Mouse (Mus musculus) embryonic facial prominence, embryonic 12.5 days (tissue): Measurements from ENCODE around the gene Ccm2. TPM values are rescaled to one million over a fixed set of nuclear protein-coding genes. Genes with fewer than 3 reads are reported as not detected.
"Not testable (repeated sequence)": the region's sequence is repeated elsewhere in the genome, so short reads cannot be mapped to it uniquely, and the experiment has no call there.

Experiments used
- ATAC-seq: fragments of 200-750 bp; cut with Nextera tagmentation; 2 replicates; pipeline ENCODE4 v1.8.0; 2017; ENCODE audit not compliant: insufficient number of reproducible peaks, insufficient read depth, low FRiP score, low TSS enrichment
- H3K27ac ChIP-seq: fragments of 300-500 bp; sonication (generic); 2 replicates; pipeline ENCODE4 v1.5.1; 2016; ENCODE audit warnings: mild to moderate bottlenecking
- H3K27me3 ChIP-seq: fragments of 300-500 bp; sonication (generic); 2 replicates; pipeline ENCODE4 v1.6.1; 2016; ENCODE audit warnings: mild to moderate bottlenecking, moderate library complexity
- H3K36me3 ChIP-seq: fragments of 300-500 bp; sonication (generic); 2 replicates; pipeline ENCODE4 v1.6.1; 2016; ENCODE audit warnings: mild to moderate bottlenecking
- H3K4me1 ChIP-seq: fragments of 300-500 bp; sonication (generic); 2 replicates; pipeline ENCODE4 v1.6.1; 2016
- H3K4me2 ChIP-seq: fragments of 300-500 bp; sonication (generic); replicated peaks from 2 replicates; pipeline ENCODE4 v1.6.1; 2016; ENCODE audit warnings: mild to moderate bottlenecking, moderate library complexity
- H3K4me3 ChIP-seq: fragments of 300-500 bp; sonication (generic); 2 replicates; pipeline ENCODE4 v1.5.1; 2016; ENCODE audit warnings: mild to moderate bottlenecking
- H3K9ac ChIP-seq: fragments of 300-500 bp; sonication (generic); 2 replicates; pipeline ENCODE4 v1.6.1; 2016; ENCODE audit warnings: mild to moderate bottlenecking, moderate library complexity
- H3K9me3 ChIP-seq: fragments of 300-500 bp; sonication (generic); 2 replicates; pipeline ENCODE4 v1.6.1; 2016; ENCODE audit warnings: mild to moderate bottlenecking, moderate library complexity
- WGBS: fragments of 180-500 bp; shearing (Covaris S2); methylation state at CpG from one replicate; pipeline ENCODE4 v1.1.7; 2016; 5-methylcytosine and 5-hydroxymethylcytosine counted together
- polyA plus RNA-seq: library from polyadenylated mRNA; unstranded; fragments of >200 nt; fragmentation: Nextera tagmentation; extraction: Ambion mirVana; gene quantifications from 2 replicates; pipeline ENCODE4 v1.2.1, GENCODE M21; 2016

Gene Ccm2
- polyA plus RNA-seq, 1 experiment from 2014 or later: 90.6 TPM

DNA sequence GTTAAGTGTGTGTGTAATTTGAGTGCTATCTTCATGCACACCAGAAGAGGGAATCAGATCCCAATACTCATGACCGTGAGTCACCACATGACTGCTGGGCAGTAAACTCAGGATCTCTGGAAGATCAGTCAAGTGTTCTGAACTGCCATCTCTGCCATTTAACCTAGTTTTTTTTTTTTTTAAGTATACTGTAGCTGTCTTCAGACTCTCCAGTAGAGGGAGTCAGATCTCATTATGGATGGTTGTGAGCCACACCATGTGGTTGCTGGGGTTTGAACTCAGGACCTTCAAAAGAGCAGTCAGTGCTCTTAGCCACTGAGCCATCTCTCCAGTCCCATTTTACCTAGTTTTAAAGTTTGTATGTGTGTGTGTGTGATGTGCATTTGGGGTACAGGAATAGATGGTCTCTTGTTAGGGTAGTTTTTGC is 23.0 kb upstream of the Ccm2 start:
- Histone ChIP-seq H3K27ac (no peak overlapping the region), H3K9ac (no peak overlapping the region), H3K4me2 (no peak overlapping the region), H3K4me1 (peaks cover 12% of the 10 kb centered on the region; the same call in 1 of the 2 replicates), H3K4me3 (no peak overlapping the region), H3K36me3 (peaks cover 31% of the 10 kb centered on the region), H3K9me3 (no peaks in the 10 kb centered on the region), H3K27me3 (no peaks in the 10 kb centered on the region)
- no peak for ATAC-seq
- 50% methylated on average over 1 of the region's 1 CpGs for WGBS

GRCm38 (mm10) chr11:6524165-6524879 is 22.4 kb upstream of the Ccm2 start:
- Histone ChIP-seq H3K9me3 (no peaks in the 10 kb centered on the region), H3K27ac (no peak overlapping the region), H3K4me1 (peaks cover 12% of the 10 kb centered on the region; the same call in 1 of the 2 replicates), H3K4me2 (no peak overlapping the region), H3K36me3 (peaks cover 31% of the 10 kb centered on the region), H3K27me3 (no peaks in the 10 kb centered on the region), H3K4me3 (no peak overlapping the region), H3K9ac (no peak overlapping the region)
- ATAC-seq: no peak
- WGBS: 87% methylated on average over 8 of the region's 8 CpGs

GRCm38 (mm10) chr11:6524880-6525238 is 21.8 kb upstream of the Ccm2 start:
- Histone ChIP-seq H3K4me2 (no peak overlapping the region), H3K9me3 (no peaks in the 10 kb centered on the region), H3K36me3 (peaks cover 31% of the 10 kb centered on the region), H3K27ac (no peak overlapping the region), H3K4me1 (peaks cover 12% of the 10 kb centered on the region; the same call in 1 of the 2 replicates), H3K9ac (no peak overlapping the region), H3K27me3 (no peaks in the 10 kb centered on the region), H3K4me3 (no peak overlapping the region)
- 93% methylated on average over 4 of the region's 4 CpGs for WGBS
- ATAC-seq: no peak

DNA sequence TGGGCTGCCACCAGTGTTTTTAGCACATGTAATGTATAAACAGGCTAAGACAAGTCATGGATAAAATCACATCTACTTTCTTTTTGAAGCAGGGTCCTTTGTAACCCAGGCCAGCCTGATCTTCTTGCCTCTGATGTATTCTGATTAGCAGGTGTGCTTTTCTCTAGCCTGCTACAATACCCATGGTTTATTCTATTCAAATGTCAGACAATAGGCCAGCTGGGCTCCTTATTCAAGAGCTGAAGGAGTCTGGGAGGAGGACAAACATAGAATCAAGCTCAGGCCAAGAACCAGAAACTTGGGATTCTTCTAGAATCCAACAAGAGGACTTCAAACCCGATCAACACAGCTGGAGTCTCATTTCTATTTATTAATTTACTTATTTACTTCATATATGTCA is 21.4 kb upstream of the Ccm2 start:
- Histone ChIP-seq H3K9me3 (no peaks in the 10 kb centered on the region), H3K4me2 (no peak overlapping the region), H3K4me1 (peaks cover 12% of the 10 kb centered on the region; the same call in 1 of the 2 replicates), H3K36me3 (peaks cover 31% of the 10 kb centered on the region), H3K27me3 (no peaks in the 10 kb centered on the region), H3K27ac (no peak overlapping the region), H3K9ac (no peak overlapping the region), H3K4me3 (no peak overlapping the region)
- ATAC-seq: no peak
- 85% methylated on average over 1 of the region's 1 CpGs for WGBS

- H3K27ac ChIP-seq, ATAC-seq, H3K27me3 ChIP-seq, H3K9me3 ChIP-seq: not testable (repeated sequence)
- Histone ChIP-seq H3K4me3 (peak overlapping the region; percentile 68), H3K4me1 (peaks cover 12% of the 10 kb centered on the region; the same call in 1 of the 2 replicates), H3K4me2 (peak overlapping the region; percentile 83), H3K9ac (peak overlapping the region; percentile 86; the same call in 1 of the 2 replicates), H3K36me3 (peaks cover 31% of the 10 kb centered on the region)
- WGBS: 71% methylated on average over 13 of the region's 16 CpGs
Measured at GRCm38 (mm10) chr11:6526526-6527255, 20.0 kb upstream of the Ccm2 start.

DNA sequence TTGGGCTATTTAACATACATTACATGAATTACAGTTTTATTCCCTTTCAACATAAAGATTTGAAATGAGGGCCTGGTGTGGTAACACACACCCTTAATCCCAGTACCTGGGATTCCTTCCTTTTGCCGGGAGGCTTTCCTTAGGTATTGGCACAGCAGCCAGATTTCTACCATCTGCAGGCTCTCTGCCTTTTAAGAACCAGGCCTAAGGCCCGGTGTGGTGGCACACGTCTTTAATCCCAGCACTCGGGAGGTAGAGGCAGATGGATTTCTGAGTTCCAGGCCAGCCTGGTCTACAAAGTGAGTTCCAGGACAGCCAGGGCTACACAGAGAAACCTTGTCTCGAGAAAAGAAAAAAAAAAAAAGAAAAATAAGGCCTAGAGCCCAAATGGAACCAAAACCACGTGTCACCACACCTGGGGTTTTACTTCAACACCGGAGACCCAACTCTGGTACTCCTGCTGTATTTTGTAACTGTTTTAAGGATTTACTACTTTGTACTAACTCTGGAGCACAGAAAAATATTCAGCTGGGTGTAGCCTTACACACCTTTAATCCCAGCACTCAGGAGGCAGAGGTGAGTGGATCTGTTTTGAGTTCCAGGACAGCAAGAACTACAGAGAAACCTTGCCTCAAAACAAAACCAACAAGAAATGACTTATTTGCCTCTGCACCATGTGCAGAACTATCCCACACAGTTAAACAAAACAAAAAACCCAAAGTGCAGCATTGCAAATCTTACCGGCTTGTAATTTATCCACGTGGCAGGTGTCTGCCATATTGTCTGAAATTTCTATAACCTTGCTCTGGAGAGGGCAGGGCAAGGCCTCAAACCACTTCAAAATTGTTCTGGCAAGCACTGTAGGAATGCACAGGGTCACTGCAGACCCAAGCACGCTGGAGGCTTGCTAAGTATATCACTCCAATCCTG is 19.2 kb upstream of the Ccm2 start:
- peak overlapping the region; percentile 83 for H3K4me2 ChIP-seq
- peaks cover 31% of the 10 kb centered on the region for H3K36me3 ChIP-seq
- H3K27ac ChIP-seq: peak overlapping the region; percentile 84
- peaks cover 12% of the 10 kb centered on the region; the same call in 1 of the 2 replicates for H3K4me1 ChIP-seq
- no peaks in the 10 kb centered on the region for H3K27me3 ChIP-seq
- no peaks in the 10 kb centered on the region for H3K9me3 ChIP-seq
- peak overlapping the region; percentile 68 for H3K4me3 ChIP-seq
- WGBS: 17% methylated on average over 10 of the region's 10 CpGs
- ATAC-seq: no peak
- H3K9ac ChIP-seq: peak overlapping the region; percentile 86

DNA sequence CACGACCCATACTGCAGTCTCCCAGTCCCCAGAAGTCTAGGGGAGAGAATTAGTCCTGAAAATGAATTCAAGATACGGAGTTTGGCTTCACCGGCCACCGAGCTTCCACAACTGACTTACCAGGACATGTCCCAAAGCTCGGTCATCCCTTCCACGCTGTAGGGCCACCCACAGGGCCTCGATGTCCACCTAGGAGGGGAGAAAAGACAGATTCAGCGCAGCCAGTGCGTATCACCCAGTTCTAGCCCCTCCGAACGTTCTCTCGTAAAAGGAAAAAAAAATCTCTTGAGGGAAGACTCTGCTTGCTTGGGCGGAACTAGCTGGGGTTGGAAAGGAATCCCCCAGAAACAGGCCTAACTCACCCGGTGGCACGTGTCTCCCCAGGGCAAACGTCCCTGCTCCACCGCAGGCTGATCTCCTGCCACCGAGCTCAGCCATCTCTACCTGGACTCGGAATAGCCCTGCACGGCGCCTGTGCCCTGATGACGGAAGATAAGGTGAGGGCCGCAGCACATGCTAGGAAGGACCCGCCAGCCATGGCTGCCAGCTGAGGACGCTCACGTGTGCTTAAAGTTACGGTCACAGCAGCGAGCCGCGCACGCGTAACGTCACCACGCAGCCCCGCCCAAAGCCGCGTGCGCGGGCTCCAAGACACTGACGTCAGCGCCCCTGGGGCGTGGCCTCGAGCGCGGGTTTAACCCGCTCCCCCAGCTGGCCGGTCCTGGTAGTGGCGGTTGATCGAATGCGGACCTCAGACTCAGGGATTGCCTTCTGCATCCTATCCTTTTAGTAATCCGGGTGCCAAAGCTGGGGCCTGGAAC is 18.3 kb upstream of the Ccm2 start:
- Histone ChIP-seq H3K27me3 (no peaks in the 10 kb centered on the region), H3K4me3 (peak overlapping the region; percentile 68), H3K9ac (peak overlapping the region; percentile 86), H3K4me2 (peak overlapping the region; percentile 83), H3K9me3 (no peaks in the 10 kb centered on the region), H3K27ac (peak overlapping the region; percentile 84), H3K36me3 (peaks cover 31% of the 10 kb centered on the region), H3K4me1 (peaks cover 12% of the 10 kb centered on the region; the same call in 1 of the 2 replicates)
- WGBS: under 1% methylated on average over 51 of the region's 51 CpGs
- ATAC-seq: peak; percentile 85

DNA sequence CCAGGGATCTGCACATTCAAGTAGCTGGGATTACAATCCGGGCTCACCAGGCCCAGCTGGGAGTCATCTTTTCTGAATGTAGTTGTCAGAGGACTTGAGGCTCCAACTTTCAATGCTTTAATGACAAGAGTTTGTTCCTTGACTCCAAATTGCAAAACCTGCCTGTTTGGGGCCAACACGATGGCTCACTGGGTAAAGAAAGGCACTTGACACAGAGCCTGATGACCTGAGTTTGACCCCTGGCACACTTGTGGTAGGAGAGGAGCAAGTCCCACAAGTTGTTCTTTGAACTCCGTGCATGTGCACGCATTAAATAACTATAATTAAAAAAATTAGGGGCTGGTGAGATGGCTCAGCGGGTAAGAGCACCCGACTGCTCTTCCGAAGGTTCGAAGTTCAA is 16.7 kb upstream of the Ccm2 start:
- no peaks in the 10 kb centered on the region for H3K27me3 ChIP-seq
- no peak overlapping the region for H3K27ac ChIP-seq
- WGBS: 89% methylated on average over 8 of the region's 8 CpGs
- H3K36me3 ChIP-seq: peaks cover 18% of the 10 kb centered on the region
- H3K9me3 ChIP-seq: no peaks in the 10 kb centered on the region
- peaks cover 12% of the 10 kb centered on the region; the same call in 1 of the 2 replicates for H3K4me1 ChIP-seq
- H3K4me2 ChIP-seq: no peak overlapping the region
- H3K9ac ChIP-seq: no peak overlapping the region
- no peak for ATAC-seq
- no peak overlapping the region for H3K4me3 ChIP-seq

GRCm38 (mm10) chr11:6530746-6531145 is 15.9 kb upstream of the Ccm2 start:
- 84% methylated on average over 3 of the region's 3 CpGs for WGBS

GRCm38 (mm10) chr11:6544683-6545082 is 2.0 kb upstream of the Ccm2 start:
- Histone ChIP-seq H3K27ac (no peak overlapping the region), H3K36me3 (no peaks in the 10 kb centered on the region), H3K9ac (no peak overlapping the region), H3K27me3 (no peaks in the 10 kb centered on the region), H3K4me1 (peaks cover 5% of the 10 kb centered on the region; the same call in 1 of the 2 replicates), H3K4me2 (no peak overlapping the region), H3K4me3 (no peak overlapping the region), H3K9me3 (no peaks in the 10 kb centered on the region)
- WGBS: 77% methylated on average over 3 of the region's 3 CpGs
- ATAC-seq: no peak

More at GRCm38 (mm10) chr11:6530746-6531145, 15.9 kb upstream of the Ccm2 start:
- Histone ChIP-seq H3K36me3 (peaks cover 10% of the 10 kb centered on the region), H3K4me2 (no peak overlapping the region), H3K9ac (no peak overlapping the region), H3K9me3 (no peaks in the 10 kb centered on the region), H3K4me3 (no peak overlapping the region), H3K27me3 (no peaks in the 10 kb centered on the region), H3K4me1 (peaks cover 12% of the 10 kb centered on the region; the same call in 1 of the 2 replicates), H3K27ac (no peak overlapping the region)
- no peak for ATAC-seq
